Mouse (Mus musculus) monocyte, adult 2 months (primary cell): ENCODE measurements around the gene Gm28048.

ENCODE experiments used
- DNase-seq, 2 experiments: peaks; one replicate each; pipeline ENCODE4 v3.0.0; 2022; ENCODE audit warnings: low spot score in 2 of 2, low read depth in 1 of 2

The Gm28048 gene

DNA sequence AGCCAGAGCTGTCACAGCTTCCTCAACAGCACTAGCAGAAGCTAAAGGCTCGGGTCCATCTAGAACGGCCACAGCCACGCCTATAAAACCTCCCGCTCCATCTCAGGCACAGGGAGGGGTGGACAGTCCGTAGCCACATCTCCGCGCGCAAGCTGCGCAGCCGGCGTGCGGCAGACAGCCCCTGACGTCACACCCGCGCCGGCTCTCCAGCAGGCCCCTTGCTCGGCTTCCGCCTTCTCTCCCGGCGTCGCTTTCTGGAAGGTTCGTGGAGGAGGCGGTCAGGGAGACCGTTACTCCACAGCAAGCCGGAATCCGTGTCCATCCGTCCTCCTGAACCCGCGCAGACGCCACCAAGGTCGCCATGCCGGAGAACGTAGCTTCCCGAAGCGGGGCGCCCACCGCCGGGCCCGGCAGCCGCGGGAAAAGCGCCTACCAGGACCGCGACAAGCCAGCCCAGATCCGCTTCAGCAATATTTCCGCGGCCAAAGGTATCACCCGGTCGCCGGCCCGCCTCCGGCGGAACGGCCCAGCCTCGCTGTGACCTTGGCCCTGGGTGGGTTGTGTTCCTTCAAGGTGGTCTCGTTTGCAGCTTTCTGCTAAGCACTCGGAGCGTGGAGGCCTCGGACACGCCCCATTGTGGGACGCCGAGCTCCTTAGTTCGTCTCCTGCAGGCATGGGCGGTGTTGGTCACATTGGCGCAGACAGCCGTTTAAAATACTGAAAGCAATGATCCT is 8.7 kb upstream of the Gm28048 start, which contains the start of gene Cct4:
Cct4 (plus strand) TSS at position 127 of the 734 bp plus-strand sequence.
- DNase-seq: peak; percentile 88 to 89

DNA sequence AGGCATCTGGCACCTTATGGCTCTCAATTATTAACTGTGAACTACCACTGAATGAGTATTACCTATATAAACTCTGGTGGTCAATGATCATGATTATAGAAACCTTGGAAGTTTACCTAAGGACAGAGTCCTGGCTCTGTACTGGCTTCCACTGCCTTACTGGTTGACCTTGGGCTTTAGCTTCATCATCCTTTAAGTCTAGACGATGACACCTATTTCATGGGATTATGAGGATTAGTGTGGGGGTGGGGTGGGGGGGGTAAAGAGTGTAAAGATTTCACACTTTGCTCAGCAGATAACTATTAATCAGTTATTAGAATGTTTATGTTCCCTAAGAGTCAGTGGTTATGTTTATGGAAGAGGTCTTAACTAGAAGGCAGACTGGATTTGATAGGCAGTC is 7.9 kb upstream of the Gm28048 start:
- no peak for DNase-seq

DNA sequence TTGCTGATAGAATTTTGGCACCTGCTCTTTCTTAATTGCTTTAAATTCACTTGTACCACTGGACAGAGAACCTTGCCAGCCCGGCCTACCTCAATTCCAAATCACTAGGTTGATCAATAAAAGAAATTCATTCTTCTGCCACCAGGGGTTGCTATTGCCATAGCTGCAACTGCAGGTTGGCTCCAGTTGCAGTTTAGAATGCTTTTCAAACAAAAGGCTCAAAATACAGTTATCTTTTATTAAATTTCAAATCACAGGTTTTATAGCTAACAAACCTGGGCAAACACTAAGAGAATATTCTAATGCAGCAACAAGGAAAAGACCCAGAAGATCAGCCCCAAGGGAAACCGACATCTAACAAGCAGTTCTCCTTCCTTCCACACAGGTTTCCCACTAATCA is 5.5 kb upstream of the Gm28048 start:
- DNase-seq: no peak

DNA sequence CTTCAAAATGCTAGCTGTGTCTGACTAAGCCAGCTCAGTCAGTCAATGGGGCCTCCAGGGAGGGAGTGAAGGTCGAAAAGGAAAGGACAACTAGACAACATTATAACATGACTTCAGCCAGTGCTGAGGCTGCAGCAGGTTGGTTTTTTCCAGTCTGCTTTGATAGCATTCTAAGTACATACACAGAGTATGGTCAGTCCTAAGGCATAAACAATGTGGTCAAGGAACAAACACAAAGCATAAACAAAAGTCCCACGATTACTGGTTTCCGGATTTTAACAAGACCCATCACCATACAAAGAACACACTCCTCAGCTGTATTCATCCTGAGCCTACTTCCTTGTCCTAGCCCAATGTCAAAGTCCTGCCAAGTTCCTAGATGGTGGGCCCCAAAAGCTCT is 3.6 kb upstream of the Gm28048 start:
- DNase-seq: no peak

DNA sequence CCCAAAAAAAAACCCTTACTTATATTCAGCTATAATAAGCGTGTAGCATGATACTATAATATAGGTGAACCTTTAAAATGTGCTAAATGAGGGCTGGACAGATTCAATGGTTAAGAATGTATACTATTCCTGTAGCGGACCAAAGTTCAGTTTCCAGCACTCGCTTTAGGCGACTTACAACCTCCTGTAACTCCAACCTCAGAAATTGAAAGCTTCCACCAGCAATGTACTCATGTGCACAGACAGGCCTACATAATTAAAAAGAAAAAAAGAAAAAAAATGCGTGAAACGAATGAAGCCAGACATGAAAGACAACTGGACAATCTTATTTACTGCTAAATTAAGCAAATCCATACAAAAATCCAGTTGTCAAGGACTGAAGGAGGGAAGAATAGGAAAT is 956 bp upstream of the Gm28048 start:
- no peak for DNase-seq

DNA sequence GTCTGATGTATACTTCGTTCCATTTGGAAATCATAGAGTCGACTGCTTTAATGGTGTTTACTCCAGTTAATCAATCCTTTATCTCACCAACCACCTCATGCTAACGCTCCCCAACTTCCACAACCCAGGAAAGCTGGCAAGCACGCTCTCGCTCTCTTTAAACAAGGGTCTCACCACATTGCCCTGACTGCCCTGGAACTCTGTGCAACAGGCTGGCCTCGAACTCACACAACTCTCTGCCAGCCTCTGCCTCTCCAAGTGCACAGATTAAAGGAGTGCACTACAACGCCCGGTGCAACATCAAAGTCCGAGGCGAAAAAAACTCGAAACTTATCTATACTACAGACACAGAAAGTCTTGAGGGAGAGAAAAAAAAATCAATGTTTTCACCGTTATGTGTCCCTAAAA is 343 bp downstream of the Gm28048 start:
- DNase-seq: no peak

DNA sequence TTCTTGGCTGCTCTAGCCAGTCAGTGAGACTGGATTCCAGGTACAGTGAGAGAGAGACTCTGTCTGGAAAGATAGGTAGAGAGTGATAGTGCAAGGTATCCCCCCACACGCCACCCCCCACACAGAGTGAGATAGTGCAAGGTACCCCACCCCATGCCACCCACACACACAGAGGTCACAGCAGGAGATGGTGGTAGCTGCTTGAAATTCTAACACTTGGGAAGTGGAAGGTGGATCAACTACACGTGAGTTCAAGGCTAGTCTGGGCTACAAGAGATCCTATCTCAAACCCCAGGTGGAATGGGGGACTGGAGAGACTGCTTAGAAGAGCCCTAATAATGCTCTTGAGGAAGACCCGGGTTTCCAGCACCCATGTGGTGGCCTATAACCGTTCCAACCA is 849 bp downstream of the Gm28048 start:
- DNase-seq: no peak

DNA sequence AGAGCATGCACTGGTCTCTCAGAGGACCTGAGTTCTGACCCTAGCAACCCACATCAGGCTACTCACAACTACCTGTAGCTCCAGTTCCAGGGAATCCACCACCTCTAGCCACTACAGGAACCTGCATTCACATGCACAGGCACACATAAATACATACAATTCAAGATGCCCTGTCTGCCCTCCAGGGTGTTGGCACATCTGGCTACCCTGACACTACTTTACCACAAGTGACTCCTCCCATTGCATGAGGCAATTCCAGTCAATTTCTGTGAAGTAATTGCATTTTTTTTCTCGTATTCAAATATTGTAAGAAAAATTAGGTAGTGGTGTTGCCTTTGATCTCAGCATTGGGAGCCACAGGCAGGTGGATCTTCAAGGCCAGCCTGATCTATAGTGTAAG is 2.7 kb downstream of the Gm28048 start:
- no peak for DNase-seq

DNA sequence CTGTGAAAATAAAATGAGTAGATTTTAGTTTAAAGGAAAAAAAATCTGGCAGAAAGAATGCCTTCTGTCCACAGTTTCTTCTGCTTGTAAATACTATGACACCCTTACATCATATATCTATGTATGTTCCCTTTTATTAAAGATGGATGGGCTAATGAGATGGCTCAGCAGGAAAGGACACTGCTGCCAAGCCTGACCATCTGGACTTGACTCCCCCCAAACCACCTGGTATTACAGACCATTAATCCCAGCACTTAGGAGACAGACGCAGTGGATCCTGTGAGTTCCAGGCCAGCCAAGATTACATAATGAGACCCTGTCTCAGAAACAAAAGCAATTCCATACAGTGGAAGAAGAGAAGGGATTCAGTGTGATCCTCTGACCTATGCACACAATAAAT is 3.2 kb downstream of the Gm28048 start:
- no peak for DNase-seq

DNA sequence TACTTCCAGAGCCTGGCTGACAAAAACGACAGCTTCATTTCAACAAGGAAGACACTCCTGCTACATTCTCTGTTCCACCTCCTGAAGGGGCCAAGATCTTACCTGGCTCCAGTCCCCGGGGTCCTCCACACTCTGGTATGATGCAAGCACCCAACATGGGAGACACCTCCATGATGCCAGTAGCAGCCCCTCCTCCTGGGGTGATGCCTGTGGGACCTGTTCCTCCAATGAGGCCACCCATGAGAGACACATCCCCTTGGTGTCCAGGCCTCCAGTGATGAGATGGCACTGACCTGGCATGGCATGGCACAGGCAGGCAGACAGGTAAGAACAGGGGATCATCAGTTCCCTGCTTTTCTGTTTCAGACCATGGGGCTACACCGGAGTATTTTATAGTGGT is 3.7 kb downstream of the Gm28048 start:
- DNase-seq: no peak

DNA sequence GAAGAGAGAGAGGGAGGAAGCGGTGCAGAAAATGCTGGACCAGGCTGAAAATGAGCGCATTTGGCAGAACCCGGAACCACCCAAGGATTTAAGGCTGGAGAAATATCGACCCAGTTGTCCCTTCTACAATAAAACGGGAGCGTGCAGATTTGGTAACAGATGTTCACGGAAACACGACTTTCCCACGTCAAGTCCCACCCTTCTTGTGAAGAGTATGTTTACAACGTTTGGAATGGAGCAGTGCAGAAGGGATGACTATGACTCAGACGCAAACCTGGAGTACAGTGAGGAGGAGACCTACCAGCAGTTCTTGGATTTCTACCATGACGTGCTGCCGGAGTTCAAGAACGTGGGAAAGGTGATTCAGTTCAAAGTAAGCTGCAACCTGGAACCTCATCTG is 8.3 kb downstream of the Gm28048 start:
- DNase-seq: no peak

DNA sequence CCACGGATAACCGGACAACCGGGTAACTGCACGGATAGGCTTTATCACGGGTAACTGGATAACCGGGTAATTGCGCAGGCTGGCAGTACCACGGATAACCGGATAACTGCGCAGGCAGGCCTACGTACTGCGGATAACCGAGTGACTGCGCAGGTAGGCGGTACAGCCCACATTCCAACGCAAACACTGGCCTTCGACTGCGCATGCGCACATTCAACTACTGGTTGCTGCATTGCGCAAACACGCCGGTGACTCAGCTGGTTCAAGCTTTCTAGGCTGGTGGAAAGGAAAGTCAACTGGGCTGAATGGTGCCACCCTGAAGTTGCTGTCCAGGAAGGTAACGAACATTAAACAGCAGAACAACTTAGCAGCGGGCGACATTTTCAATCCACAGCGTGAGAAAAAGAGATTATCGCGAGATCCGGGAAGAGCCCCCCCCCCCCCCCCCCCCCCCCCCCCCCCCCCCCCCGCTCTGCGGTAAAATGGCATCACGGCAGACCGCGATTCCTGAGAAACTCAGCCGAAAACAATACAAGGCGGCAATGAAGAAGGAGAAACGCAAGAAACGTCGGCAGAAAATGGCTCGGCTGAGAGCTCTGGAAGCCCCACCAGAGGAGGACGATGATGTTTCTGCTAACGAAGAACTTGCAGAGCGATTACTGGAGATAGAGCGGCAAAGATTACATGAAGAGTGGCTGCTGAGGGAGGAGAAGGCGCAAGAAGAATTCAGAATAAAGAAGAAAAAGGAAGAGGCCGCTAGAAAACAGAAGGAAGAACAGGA is 9.0 kb downstream of the Gm28048 start:
- DNase-seq: peak; percentile 52 to 71

DNA sequence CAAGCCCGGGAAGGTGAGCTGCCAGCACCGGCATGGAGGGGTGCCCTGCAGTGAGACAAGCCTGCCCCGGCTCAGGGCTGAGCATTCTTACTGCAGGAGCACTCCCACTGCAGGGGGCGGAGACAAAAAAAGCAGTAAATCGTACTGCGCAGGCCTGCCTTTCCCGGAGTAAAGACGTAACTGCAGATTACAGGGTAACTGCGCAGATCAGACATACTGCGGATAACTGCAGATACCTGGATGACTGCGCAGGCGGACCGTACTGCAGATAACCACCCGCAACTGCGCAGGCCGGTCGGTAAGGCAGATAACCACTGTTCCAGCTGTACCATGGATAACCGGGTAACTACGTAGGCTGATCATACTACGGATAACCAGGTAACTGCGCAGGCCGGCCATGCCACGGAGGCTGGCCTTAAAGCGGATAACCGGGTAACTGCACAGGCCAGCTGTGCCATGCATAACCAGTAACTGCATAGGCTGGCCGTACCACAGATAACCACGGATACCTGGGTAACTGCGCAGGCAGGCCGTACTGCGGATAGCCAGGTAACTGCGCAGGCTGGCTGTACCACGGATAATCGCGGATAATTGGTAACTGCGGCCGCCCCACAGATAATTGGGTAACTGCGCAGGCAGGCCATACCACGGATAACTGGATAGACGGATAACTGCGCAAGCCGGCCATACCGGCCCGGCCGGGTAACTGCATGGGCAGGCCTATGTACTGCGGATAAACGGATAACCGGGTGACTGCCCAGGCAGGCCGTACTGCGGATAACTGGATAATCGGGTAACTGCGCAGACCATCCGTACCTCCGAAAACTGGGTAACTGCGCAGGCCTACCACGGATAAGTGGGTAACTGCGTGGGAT is 9.8 kb downstream of the Gm28048 start, which contains the start of gene Zrsr1:
Zrsr1 (plus strand) TSS at position 171 of the 875 bp plus-strand sequence.
- DNase-seq: no peak

DNA sequence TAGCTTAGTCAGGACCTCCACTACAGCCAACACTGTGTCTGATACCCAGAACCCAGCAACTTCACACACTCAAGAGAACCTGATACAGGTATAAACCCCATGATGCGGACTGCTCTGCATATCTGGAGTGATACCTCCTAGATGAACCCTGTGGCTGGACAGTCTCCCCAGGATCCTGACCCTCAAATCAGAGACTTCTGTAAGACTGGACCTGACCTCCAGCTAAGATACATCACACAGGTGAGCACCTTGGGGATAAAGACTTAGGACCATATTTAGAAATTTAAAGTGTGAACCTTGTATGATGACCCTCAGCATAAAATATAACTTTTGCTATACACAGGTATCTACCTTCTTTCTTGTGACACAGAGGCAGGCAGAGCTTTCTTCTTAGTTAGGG is 11.3 kb downstream of the Gm28048 start:
- no peak for DNase-seq

DNA sequence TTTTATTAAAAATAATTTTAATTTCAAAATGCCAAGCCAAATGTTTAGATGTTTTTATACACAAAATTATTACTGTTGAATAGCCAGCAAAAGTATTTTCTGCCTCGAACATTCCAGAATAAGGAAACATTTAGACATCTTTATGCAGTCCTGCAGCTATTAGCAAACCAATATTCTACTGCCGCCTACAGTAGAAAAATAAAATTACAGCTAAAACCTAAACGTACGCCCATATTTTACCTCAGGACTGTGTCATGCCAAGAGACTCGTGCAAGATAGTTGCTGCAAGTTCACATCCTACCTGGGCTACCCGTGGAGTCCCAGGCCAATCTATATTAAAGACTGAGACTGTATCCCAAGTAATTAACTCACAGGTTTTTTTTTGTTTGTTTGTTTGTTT is 12.4 kb downstream of the Gm28048 start:
- DNase-seq: no peak

DNA sequence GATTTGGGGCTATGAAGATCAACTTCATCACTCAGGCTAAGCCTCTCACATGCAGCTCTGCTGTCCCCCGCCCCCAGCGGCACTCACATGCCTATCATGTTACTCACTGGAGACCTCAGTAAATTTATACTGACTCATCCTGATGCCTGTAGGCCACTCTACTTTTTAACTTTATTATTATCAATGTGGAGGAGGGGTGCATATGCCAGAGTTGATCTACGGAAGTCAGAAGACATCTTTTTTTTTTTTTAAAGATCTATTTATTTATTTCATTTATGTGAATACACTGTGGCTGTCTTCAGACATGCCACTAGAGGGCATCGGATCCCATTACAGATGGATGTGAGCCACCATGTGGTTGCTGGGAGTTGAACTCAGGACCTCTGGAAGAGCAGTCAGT is 16.4 kb downstream of the Gm28048 start:
- DNase-seq: no peak

DNA sequence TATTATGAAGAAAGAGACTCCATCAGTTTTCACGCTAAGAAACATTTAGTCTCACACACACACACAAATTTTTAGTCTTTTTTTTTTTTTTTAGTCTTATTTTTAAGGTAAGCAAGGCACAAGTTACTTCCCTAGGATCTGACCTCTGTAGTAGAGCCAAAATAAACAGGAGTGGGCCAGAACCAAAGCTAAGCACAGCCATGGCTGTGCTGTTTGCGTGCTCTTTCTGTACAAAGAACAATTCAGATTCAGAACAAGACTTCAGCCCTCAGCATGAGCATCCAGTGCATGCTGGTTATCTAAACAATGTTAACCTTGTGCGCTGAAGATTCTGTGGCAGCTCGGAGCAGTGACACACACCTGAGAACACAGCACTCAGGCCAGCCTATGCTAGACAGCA is 17.5 kb downstream of the Gm28048 start:
- DNase-seq: no peak

DNA sequence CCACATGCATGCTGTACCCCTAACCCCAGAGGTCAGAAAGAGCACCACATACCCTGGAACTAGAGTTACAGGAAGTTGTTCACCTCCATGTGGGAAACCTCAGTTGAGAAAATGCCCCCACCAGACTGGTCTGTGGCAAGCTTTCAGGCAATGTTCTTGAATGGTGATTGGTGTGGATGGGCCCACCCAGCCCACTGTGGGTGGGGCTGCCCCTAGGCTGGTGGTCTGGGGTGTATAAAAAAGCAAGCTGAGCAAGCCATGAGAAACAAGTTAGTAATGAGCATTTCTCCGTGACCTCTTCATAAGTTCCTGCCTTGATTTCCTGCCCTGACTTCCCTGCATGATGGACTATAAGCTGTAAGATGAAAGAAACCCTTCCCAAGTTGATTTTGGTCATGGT is 19.8 kb downstream of the Gm28048 start:
- no peak for DNase-seq

DNA sequence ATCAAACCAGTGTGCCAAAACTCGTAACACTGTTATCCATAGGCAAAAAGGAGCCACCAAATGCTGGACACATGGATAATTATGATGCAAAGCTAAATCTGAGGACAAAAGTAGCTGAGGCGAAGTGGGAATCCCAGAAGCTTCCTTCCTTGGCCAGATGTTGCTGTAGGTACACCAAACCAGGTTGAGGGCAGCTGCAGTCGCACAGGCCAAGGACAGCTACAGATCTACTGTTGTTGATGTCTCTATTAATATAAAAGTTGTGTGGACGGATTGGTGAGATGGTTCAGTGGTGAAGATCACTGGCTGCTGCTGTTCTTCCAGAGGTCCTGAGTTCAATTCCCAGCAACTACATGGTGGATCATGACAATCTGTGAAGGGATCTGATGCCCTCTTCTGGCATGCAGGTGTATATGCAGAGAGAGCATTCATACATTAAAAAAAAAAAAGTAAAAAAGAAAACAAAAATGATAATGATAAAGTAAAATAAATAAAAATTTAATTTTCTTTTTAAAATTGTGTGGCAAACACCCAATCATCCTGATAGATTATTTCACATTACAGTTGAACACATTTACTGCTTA is 24.0 kb downstream of the Gm28048 start:
- DNase-seq: no peak

DNA sequence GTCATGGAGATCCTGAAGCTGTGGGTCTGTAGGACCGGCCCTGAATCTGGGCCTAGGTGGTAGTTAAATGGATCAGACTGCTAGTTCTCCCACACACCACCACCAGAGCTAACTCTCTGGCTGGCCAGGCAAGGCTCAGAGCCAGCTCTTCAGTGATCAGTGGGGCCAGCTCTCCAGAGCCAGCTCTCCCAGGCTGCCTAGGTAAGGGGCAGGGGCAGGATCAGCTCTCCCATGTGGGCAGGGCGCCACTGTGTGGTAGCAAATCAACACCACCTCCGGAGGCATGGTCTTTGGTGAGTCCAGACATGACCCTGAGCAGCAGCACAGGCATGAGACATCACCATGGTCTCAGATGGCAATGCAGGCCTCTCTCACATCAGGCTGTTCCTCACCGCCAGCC is 25.1 kb downstream of the Gm28048 start:
- DNase-seq: no peak

DNA sequence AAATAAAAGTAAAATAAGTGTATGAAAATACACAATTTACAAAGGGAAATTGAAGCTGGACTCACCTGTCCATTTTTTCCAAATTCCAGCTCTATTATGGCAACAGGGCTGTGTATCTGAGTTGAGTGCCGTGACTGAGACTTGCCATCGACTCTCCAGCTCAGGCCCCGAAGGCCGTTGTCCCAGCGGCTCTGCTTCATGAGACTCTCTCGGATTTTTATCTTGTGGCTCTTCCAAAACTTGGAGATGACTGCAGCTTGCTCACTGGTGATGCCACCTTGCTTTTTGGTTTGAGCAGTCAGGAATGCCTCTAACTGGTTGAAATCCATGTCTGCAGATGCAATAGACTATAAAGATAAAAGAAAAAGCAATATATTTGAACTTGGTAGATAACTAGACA is 25.5 kb downstream of the Gm28048 start:
- no peak for DNase-seq
